Mouse (Mus musculus) liver, embryonic 14.5 days (tissue): ENCODE data around the gene Gfra1. TPM values are rescaled to one million over a fixed set of nuclear protein-coding genes. Genes with fewer than 3 reads are reported as not detected.

Experiments
- ATAC-seq: fragments of 200-750 bp; cut with Nextera tagmentation; 2 replicates; pipeline ENCODE4 v1.8.0; 2017; ENCODE audit warnings: moderate number of reproducible peaks, mild to moderate bottlenecking, moderate library complexity; ENCODE audit not compliant: insufficient read depth
- DNase-seq, 3 experiments: peaks; one replicate each; pipeline ENCODE4 v3.0.0-alpha.2; 2012 to 2013; ENCODE audit warnings: low read depth in 3 of 3, low spot score in 3 of 3
- H3K27ac ChIP-seq: fragments of 300-500 bp; sonication (generic); 2 replicates; pipeline ENCODE4 v1.5.1; 2014; ENCODE audit warnings: moderate library complexity, mild to moderate bottlenecking, control low read depth, inconsistent platforms
- H3K27me3 ChIP-seq: fragments of 300-500 bp; sonication (generic); 2 replicates; pipeline ENCODE4 v1.6.1; 2014; ENCODE audit warnings: mild to moderate bottlenecking, low read length, moderate library complexity; ENCODE audit not compliant: control insufficient read depth, insufficient read depth
- H3K36me3 ChIP-seq: fragments of 300-500 bp; sonication (generic); replicated peaks from 2 replicates; pipeline ENCODE4 v1.6.1; 2014; ENCODE audit warnings: low read depth; ENCODE audit not compliant: control insufficient read depth, insufficient read depth
- H3K4me1 ChIP-seq, 2 experiments: fragments of 200-500 bp in 1 of 2; fragments of 300-500 bp in 1 of 2; sonication (generic) in 1 of 2; replicated peaks; 2 replicates each; pipeline ENCODE4 v1.6.1; 2012 to 2014; ENCODE audit warnings: antibody characterized with exemption in 1 of 2, inconsistent platforms in 1 of 2, low read length in 1 of 2; ENCODE audit not compliant: control insufficient read depth in 2 of 2, insufficient read depth in 2 of 2
- H3K4me2 ChIP-seq: fragments of 300-500 bp; sonication (generic); 2 replicates; pipeline ENCODE4 v1.6.1; 2014; ENCODE audit warnings: low read depth, mild to moderate bottlenecking, control low read depth, moderate library complexity
- H3K4me3 ChIP-seq, 2 experiments: fragments of 200-500 bp in 1 of 2; fragments of 300-500 bp in 1 of 2; sonication (generic) in 1 of 2; 2 replicates each; pipeline ENCODE4 v1.5.1; 2012 to 2014; ENCODE audit warnings: low read depth in 2 of 2, low read length in 2 of 2, mild to moderate bottlenecking in 2 of 2, control low read depth in 1 of 2, inconsistent platforms in 1 of 2, moderate library complexity in 1 of 2; ENCODE audit not compliant: insufficient read depth in 1 of 2
- H3K9ac ChIP-seq: fragments of 300-500 bp; sonication (generic); replicated peaks from 2 replicates; pipeline ENCODE4 v1.6.1; 2014; ENCODE audit warnings: mild to moderate bottlenecking, control low read depth, moderate library complexity
- H3K9me3 ChIP-seq: fragments of 300-500 bp; sonication (generic); 2 replicates; pipeline ENCODE4 v1.6.1; 2016; ENCODE audit warnings: low read length, mixed read lengths; ENCODE audit not compliant: control insufficient read depth
- CTCF ChIP-seq: IDR thresholded peaks from 2 replicates; pipeline ENCODE4 v1.5.1; 2016; ENCODE audit warnings: antibody characterized with exemption, low read depth, control low read depth
- EP300 ChIP-seq: IDR thresholded peaks from 2 replicates; pipeline ENCODE4 v1.6.1; 2016; ENCODE audit warnings: antibody characterized with exemption, low read depth
- WGBS: fragments of 180-500 bp; shearing (Covaris S2); extraction: QIAGEN DNeasy Blood & Tissue Kit; methylation state at CpG from one replicate; pipeline ENCODE4 v1.1.7; 2014; ENCODE audit not compliant: insufficient replicate concordance; 5-methylcytosine and 5-hydroxymethylcytosine counted together
- polyA plus RNA-seq, 2 experiments: library from polyadenylated mRNA; depleted of rRNA in 1 of 2; stranded (reverse) in 1 of 2; unstranded in 1 of 2; fragments of >200 nt; fragmentation: Nextera tagmentation in 1 of 2; extraction: Ambion mirVana in 1 of 2; gene quantifications; 2 replicates each; pipeline versions ENCODE4 v1.2.1 to v1.2.3; 2012 to 2014

Gfra1 gene
- polyA plus RNA-seq, 2 experiments, result 2.7 to 3.8 TPM

DNA sequence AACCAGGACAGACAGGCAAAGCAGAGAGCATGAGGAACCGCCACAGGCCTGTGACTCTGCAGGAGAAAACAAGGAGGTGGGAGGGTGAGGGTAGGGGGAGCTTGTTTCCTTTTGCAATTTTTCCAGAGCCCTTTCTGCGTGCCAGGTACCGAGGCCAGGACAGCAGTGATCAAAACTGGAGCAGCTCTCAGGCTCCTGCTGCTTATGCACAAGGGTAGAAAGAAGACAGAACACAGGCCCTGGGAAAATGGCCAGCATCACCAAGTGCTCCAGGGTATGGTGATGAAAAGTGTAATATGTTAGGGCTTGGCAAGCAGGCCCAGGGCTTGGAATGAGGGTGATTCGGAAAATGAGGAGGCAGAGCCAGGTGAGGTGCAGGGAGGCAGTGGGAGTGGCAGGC is 269.2 kb downstream of the Gfra1 start:
- Histone ChIP-seq H3K4me2 (no peak overlapping the region), H3K9me3 (no peaks in the 10 kb centered on the region), H3K36me3 (no peaks in the 10 kb centered on the region), H3K4me1 (no peaks in the 10 kb centered on the region), H3K9ac (no peak overlapping the region), H3K4me3 (no peak overlapping the region), H3K27ac (no peak overlapping the region), H3K27me3 (no peaks in the 10 kb centered on the region)
- no peak for TF ChIP-seq EP300
- TF ChIP-seq CTCF, result no peak
- ATAC-seq, result no peak
- no peak for DNase-seq
- WGBS, result 45% methylated on average over 4 of the region's 4 CpGs

Other genes starting within 250 kb of the Gfra1 start
- gene Ccdc172, start 56.1 kb upstream of the Gfra1 start, polyA plus RNA-seq (2012; rRNA removed), result not detected in 2 replicates
- gene Ccdc172, start 56.1 kb upstream of the Gfra1 start, polyA plus RNA-seq (2014; fragmentation: Nextera tagmentation; extraction: Ambion mirVana), result not detected in 2 replicates
- gene Pnlip, start 196.6 kb upstream of the Gfra1 start, polyA plus RNA-seq (2012; rRNA removed), result not detected in 2 replicates
- gene Pnlip, start 196.6 kb upstream of the Gfra1 start, polyA plus RNA-seq (2014; fragmentation: Nextera tagmentation; extraction: Ambion mirVana), result not detected in 2 replicates